Mouse (Mus musculus) induced T-regulatory cell, adult 2 months (primary cell): ENCODE measurements around the gene Aktip.

Source experiments
- DNase-seq: peaks from one replicate; pipeline ENCODE4 v3.0.0-alpha.2; 2012; ENCODE audit warnings: low read depth

Aktip gene

DNA sequence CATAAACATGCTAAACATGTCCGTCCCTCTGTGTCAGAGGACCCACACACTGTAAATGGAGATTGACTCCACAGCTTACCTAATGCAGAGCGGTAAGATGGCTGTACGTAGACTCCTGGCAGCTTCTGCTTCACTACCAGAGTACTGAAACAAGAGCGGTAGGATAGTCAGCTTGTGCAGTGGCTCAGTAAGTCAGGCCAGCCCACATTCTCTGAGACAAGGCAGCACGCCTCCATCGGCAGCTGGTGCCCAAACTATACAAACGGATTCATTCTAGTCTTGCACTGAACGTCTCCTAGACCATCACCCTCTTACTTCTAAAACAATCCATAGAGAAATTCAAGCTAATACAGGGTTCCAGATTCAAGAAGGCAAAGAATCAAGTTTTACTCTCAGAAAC, 73.0 kb downstream of the Aktip start:
- no peak for DNase-seq

DNA sequence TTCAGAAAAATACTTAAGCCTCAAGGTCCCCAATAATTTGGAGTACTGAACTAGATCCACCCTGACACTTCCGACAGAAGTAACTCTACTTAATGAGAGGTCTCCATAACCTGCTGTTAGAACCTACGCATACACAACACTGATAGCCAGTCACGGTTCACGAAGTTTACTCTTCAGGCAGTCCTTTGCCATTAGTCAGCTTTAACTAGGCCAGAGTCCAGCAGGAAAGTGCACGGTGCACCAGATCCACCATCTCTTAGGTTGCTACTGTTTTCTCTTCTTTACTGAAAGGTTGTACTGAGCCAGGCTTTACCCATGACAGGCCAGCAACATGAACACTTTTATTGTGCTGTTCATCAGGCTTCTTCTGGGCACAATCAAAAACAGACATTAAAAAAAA, 75.5 kb downstream of the Aktip start:
- DNase-seq = no peak

DNA sequence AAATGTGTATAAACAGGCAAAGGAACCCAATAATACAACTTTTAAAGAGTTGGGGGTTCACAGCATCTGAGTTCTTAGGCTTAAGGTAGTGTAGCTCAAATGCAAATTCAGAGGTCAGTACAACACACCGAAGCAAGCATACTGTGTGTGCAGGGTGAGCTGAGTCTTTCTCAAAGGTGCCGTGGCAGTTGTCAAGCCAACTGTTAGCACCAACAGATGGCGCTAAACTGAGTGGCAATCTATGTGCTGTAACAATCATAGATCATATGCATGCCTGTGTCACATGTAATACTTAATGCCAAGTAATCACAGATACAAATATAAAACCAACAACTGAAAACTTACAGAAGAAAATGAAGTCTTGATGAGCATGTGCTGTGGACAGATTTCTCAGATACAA, 81.6 kb downstream of the Aktip start:
- peak; percentile 57 for DNase-seq

DNA sequence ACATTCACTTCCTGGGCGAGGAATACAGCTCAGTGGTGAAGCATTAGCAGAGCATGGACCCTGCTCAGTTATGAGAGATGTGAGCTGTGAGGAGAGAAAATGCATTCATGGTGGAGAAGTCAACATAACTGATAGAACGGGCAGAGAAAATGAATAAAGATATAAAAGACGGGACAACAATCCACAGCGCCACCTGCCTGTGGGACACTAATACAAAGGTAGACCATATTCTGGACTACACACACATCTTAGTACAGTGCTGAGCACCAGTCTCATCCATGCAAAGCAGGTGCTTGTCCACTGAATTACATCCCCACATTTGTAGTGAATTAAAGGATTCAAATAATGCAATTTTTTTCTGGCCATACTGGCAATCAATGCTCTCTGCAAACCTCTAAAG, 82.2 kb downstream of the Aktip start:
- peak; percentile 36 for DNase-seq

DNA sequence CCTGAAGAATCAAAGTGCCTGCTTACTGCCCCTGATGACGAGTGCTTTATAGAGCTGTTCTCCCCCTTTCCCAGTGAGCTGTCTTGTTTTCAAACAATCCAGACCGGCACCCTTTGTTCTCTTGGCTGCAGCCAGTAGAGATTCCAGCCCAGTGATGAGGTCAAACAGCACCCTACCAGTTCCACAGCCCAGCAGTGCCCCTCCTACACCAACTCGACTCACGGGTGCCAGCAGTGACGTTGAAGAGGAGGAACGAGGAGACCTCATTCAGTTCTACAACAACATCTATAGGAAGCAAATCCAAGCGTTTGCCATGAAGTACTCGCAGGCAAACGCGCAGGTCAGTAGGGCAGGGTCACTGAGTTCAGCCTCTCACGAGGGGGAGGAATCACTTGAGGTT, 84.9 kb downstream of the Aktip start:
- no peak for DNase-seq

DNA sequence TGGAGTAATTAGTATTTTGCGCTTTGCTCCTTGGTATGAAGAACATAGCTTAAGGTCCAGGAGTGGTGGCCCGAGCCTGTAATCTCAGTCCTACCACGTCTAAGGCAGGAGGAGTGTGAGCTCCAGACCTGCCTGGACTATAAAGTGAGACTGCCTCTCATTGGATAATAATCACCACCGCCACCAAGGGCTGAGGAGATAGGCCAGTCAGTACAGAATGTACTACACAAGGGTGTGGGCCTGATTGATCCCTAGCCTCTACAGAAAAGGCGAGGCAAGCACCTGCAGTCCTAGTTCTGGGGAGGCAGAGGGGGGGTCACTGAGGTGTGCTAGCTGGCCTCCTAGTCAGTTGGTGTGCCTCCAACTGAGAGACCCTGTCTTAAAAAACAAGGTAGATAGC, 85.3 kb downstream of the Aktip start:
- no peak for DNase-seq

DNA sequence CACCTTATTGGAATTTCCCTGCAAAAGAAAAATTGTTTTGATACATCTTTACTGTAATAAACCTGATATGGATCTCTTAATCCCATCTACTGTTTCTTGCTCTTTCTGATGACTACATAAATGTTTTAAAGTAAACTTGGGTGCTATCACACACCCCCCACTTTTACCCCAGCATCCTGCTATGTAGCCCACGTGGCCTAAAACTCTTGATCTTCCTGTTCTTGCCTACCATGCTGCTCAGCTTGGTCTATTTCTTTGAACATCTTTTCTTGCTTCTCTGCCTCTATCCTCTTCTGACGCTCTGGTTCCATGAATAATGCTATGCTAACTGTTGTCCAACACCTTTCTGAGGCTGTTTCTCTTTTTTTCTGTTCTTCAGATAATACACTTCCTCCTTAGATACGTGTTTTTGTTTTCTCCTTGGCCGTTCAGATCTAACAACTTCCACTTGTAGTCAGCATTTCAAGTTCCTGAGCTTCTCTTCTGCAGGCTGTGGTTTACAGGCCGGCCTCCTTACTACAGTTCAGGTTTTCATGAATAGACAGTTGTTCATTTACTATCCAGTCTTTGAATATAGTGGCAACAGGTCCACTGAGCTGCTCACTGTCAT, 87.8 kb downstream of the Aktip start:
- DNase-seq = no peak

DNA sequence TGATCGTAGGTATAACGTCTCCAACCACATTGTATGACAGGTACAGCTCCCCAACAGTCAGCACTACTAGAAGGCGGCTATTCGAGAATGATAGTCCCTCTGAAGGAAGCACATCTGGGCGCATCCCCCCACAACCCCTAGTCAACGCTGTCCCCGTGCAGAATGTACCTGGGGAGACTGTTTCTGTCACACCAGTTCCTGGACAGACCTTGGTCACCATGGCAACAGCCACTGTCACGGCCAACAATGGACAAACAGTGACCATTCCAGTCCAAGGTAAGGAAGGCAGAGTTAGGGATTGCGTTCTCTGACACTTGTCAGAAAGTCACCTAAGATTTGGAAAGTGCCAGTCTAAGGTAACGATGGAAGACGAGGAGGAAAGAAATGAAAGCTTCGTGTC, 93.5 kb downstream of the Aktip start:
- DNase-seq = no peak

DNA sequence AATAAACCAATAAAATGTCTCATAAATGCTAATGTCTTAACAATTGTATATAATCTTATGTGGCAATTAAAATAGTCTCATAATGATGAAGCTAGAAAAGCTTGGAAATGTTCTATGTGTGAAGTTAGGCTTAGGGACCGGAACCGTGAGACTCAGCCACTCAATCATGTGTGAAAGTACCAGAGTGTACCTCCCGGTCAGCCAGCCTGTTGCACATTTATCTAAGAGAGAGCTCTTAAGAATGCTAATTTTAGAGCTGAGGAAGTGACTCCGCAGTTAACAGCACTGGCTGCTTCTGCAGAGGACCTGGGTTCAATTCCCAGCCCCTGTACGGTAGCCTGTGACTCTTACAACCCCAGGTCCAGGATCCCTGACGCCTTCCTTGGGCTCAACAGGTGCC, 101.7 kb downstream of the Aktip start:
- DNase-seq = no peak

DNA sequence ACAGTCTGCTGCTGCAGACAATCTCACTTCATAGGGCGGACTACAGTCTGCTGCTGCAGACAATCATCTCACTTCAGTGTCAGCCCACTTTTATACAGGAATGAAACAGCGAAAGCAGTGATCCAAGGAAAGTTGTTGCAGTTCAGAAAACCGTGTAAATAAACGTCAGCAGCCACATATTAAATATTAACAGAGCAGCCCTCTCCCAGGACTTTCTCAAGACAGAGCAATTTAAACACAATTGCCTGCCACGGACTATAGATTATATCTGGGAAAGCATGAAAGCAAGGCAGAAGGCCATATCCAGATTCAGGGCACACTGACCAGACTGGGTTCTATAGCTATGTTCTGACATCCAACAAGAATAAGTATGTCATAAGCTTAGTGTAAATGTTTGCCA, 105.6 kb downstream of the Aktip start:
- DNase-seq = no peak

DNA sequence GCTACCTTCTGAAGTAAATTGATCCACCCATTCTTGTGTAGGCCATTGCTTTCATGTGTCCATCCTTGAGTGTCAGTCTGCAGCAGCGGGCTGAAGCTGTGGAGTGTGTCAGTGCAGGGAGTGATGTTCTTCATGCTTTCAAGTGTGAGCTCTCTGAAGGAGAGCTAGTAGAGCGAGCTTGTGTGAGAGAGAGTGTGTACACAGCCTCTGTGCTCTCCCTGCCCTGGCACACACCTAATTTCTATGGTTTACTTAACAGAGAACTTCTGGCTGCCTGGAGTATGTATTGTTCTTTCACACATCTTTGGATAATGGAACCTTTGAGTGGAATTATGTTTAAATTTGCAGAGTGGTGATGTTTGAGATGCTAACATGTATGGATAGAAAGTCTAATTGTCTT, 110.2 kb downstream of the Aktip start:
- no peak for DNase-seq

DNA sequence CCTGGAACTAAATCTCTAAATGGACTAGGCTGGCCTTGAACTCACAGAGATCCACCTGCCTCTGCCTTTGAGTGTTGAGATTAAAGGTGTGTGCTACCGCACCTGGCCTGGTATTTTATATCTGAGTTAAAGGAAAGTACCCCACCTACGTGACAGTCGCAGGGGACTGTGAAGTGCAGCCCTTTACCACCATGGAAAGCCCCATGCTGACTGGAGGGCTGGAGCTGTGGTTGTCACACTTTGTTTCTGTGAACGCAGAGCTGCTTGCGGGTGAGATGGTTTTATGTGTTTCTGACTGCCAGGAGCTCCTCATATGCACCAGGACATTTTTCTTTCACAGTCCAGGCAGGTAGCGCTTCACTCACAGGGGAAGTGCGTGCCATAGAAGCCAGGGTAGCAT, 111.3 kb downstream of the Aktip start:
- peak; percentile 19 for DNase-seq

DNA sequence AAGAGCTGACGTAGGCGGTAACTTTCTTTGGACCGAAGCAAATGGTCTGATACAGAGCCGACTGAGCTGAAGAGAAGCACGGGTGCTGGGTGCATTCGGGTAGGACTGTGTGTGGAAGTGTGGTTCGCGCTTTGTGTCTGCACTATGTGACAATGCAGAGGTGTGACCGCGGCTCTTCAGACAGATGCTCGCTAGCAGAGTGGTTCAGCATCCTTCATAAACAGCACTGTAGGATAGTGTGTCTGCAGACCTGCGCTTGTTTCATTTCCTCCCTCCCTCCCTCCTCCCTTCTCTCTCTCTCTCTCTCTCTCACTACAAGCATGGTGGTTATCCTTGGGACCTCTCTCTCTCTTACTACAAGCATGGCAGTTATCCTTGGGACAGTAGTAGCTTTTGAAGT, 117.3 kb downstream of the Aktip start:
- peak; percentile 58 for DNase-seq

DNA sequence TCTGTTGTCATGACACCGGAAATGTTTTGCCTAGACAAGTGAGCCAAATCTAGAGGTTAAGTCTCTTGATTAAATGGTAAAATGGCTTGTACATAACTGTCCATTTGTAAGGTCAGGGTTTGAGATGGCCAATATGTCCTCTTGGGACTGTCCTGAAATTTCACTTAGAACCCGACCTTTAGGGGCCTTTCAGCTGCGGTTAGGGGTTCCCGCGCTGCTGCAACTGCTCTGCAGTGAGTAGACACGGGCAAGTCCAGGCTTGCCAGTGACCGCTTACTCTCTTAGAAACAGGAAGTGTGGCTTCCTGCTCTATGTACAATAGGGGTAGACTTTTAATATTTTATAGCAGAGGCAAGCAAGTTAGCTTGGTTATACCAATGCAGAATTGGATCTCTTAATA, 117.9 kb downstream of the Aktip start:
- peak; percentile 70 for DNase-seq

DNA sequence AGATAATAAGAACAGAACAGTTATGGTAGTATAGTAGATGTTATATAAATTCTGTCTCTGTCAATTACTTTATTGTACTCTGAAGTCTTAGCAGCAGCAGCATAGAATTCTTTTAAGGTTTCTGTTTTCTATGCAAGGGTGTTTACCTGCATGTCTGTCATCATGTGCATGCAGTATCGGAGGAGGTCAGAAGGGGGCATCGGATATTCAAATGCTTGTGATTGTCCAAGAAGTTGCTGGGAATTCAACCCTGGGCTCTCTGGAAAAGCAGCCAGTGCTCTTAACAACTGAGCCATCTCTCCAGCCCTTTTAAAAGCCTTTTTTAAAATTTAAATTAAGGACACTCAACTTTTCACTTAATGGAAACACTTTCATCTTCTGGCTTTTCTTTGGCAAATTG, 120.1 kb downstream of the Aktip start:
- peak; percentile 52 for DNase-seq

DNA sequence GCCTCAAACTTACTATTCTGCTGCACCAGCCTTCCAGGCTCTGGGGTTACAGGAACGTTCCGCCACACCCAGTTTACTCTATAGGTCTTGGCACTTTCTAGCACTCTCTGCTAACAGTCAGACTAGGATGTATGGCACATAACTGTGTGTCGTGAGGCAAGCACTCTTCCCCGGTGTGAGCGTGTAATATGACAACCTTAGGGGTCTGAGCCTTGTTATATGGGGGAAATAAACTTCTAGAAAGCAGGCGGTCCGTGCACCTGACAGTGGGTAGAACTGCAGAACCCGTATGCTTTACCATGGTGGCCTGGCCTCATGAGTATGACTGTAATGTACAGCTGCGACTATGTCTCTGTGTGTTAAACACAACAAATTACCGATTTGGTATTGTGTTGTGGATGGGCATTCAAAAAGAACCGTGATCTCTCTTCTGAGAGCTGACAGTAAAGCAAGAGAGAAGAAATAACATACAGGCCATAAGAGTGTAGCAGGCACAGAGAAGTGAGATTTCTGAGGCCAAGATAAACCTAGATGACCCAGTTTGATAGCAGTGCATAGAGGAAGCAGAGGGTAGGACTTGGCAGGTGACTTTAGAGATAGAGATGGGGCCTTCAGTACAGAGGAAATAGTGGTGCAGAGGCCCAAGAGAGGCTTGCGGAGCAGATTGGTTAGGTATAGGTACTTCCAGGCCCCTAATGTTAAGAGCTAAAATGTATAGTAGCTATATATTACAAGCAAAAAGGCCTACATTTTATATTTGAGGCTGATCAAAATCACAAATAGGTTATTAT, 122.5 kb downstream of the Aktip start:
- DNase-seq = peak; percentile 79

DNA sequence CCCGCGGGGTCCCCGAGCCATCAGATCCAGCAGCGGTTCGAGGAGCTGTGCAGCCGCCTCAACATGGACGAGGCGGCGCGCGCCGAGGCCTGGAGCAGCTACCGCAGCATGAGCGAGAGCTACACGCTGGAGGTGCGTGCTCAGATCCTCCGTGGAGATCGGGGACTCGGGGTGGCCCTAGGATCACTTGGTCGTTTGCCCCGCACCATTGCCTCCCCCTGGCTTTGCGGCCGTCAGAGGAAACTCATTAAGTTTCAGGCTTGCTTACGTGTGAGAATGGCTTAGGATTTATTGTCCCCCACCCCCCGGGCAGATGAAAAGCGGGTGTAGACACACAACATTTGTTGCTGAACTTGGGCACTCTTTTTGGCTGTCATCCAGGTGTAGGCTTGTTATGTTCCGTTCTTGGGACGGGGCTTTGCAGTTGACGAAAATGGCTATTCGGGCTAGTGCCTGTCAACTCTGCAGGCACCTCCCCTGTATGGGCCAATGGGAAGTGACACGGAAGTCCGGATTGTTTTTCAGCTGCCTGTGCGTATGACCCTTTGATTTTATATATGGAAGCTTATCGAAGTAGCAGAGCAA, 129.4 kb downstream of the Aktip start:
- DNase-seq = peak; percentile 93

DNA sequence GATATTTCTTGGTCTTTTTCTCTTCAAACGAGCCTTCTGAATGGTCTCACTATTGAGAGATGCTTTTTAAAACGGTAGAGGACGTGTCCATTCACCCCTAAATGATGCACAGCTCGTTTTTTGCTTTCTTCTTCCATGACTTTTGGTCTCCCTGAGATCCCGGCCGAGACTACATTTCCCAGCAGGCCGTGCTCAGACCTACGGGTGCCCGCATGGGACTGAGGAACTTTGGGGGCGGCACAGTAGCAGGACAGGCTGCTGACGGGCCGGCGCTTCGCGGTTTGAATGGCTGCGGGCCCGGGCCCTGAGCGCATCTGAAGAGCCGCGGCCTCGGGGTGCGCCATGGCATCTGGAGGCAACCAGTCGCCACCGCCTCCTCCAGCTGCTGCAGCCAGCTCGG, 129.9 kb downstream of the Aktip start, which contains the start of gene Rbl2:
TSS of gene Rbl2 (plus strand) at position 224 of the 400 bp plus-strand sequence.
- peak; percentile 94 for DNase-seq

DNA sequence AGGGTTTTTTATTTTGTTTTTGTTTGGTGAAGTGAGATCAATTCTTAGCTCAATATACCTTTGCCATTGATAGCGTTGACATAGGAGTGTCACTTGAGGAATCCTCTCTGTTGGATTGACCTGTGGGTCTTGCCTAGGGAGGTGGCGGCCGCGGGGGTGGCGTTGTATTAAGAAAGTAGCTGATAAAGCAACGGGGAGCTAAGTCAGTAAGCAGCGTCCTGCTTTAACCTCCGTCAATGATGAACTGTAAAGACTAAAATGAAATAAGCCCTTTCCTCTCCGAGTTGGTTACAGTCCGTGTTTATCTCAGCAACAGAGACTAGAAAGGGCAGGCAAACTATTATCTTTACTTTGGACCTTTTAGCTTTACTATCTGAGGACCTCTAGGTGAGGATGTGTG, 130.4 kb downstream of the Aktip start:
- DNase-seq = no peak

DNA sequence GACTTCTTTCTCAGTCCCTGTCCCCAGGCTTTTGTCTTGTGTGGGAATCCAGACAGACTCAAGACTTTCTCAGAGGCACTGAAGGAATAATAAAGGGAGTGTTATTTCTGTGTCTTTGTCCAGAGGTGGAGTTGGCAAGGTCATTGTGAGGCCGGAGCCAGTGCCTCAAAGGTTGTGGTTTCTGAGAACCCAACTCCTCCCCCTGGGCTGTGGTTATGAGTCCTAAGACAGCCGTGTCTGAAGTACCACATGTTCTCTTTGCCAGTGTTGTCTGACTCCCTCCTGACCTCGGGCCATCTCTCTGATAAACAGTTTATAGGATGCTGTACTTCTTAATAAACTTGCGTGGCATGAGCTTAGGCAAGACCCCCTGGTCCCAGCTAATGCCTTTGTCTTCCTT, 134.6 kb downstream of the Aktip start:
- DNase-seq = peak; percentile 18
